Mouse (Mus musculus): Measurements from ENCODE around the gene Trpv3.

DNA sequence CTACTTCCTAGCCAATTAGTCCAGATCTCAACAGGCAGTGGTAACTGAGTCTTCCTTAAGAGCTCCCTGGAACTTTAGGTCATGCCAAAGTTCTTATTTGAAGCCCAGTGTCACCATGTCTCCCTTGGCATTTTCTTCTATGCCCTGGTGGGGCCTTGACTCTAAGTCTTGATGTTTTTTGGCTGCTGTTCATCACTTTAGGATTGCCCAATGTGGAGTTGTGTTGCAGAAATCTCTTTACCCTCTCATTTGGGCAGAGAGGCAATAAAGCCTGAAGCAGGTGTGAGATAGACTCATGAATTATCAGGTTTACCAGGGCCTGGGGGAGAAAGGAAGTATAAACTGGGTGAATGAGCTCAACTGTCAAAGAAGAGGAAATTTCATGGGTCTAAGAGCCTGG, 8.5 kb upstream of the Trpv3 start:
- TF ChIP-seq CTCF (IDR thresholded peaks at IDR 0.05; ENCODE audit: borderline replicate concordance, insufficient read depth, low read depth, low read length) (no peak), POLR2A (IDR thresholded peaks at IDR 0.05; ENCODE audit: borderline replicate concordance, insufficient read depth, low read length) (no peak)
